Mouse (Mus musculus): ENCODE results near the gene Gjb4. TPM values are rescaled to one million over a fixed set of nuclear protein-coding genes. Genes with fewer than 3 reads are reported as not detected.

The Gjb4 gene
- polyA plus RNA-seq, 1 experiment from 2014 or later = not detected

DNA sequence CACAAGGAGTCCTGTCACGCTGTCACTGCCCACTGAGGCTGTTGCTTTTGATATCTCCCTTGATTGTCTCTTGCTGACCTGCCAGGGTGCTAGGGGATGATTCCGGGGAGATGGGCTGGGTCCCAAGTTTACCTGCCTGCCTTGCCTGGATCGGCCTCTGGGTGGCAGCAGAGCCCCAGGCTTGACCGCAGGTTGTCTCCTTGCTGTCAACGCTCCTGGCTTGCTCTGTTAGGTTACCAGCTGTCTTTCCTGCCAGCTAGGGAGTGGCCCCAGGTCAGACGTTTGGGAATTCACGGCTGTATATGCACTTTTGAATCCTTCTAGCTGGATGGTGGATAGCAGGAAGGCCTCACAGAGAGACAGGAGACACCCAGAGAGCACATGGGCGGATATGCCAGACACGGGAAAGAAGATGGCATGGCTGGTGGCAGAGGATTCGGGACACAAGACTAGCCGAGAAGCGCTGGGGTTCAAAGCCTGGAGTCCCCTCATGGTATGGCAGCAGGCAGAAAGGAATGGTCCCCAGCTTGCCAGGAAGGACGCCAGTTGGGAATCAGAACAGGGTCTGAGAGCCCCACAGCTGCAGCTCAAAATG is 14.6 kb upstream of the Gjb4 start:
- Histone ChIP-seq H3K27ac (no peak overlapping the region), H3K9ac (no peak overlapping the region), H3K27me3 (replicated peaks) (no peaks in the 10 kb centered on the region), H3K4me2 (replicated peaks) (no peak overlapping the region), H3K9me3 (no peaks in the 10 kb centered on the region), H3K36me3 (no peaks in the 10 kb centered on the region), H3K4me1 (peaks cover 15% of the 10 kb centered on the region), H3K4me3 (no peak overlapping the region)
- ATAC-seq (ENCODE audit: low FRiP score, low read depth) = peak; percentile 41; the same call in 1 of the 2 replicates
- WGBS = 36% methylated on average over 13 of the region's 13 CpGs

DNA sequence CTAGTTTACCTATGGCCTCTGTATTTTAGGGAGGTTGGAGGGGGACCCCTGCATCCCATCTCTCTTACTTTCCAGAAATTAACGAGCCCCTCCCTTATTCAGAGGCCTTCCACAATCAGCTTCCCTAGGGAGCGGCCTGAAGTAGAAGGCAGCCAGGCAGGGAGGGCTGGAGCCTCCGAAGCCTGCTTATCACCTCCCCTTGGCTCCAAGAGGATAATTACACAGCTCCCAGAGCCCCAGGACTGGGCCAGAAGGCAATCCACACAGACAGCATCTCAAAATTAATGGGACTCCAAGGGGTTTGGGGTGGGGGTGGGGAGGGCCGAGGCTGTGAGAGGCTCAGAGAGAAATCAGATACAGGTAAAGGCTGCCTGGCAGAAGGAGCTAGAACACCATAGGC is 12.0 kb upstream of the Gjb4 start:
- Histone ChIP-seq H3K27me3 (replicated peaks) (no peaks in the 10 kb centered on the region), H3K4me2 (replicated peaks) (no peak overlapping the region), H3K4me3 (no peak overlapping the region), H3K36me3 (no peaks in the 10 kb centered on the region), H3K9ac (no peak overlapping the region), H3K27ac (peak overlapping the region; percentile 4; the same call in 1 of the 2 replicates), H3K4me1 (peaks cover 14% of the 10 kb centered on the region), H3K9me3 (no peaks in the 10 kb centered on the region)
- no peak for ATAC-seq (ENCODE audit: low FRiP score, low read depth)
- 21% methylated on average over 4 of the region's 4 CpGs for WGBS

DNA sequence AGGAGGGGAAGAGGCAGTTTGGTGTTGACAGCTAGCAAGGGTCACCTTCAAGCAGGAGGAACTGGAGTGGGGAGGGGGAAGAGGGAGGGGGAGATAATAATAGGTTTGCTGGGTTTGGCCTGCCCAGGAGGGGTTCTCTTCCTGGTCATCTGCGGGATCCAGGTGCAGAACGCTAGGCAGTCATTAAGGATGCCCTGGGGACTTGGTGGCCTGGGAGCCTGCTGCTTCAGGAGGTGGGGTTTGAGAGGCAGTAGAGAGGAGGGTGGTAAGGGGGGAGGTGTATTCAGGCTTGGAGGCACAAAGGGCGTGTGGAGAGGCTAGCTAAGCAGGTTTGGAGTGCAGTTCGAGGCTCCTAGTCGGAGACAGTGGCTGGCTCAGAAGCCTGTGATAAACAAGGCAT is 11.6 kb upstream of the Gjb4 start:
- Histone ChIP-seq H3K36me3 (no peaks in the 10 kb centered on the region), H3K4me2 (replicated peaks) (no peak overlapping the region), H3K27me3 (replicated peaks) (no peaks in the 10 kb centered on the region), H3K9me3 (no peaks in the 10 kb centered on the region), H3K4me1 (peaks cover 14% of the 10 kb centered on the region), H3K4me3 (no peak overlapping the region), H3K9ac (no peak overlapping the region), H3K27ac (peak overlapping the region; percentile 4; the same call in 1 of the 2 replicates)
- 15% methylated on average over 5 of the region's 5 CpGs for WGBS
- no peak for ATAC-seq (ENCODE audit: low FRiP score, low read depth)

DNA sequence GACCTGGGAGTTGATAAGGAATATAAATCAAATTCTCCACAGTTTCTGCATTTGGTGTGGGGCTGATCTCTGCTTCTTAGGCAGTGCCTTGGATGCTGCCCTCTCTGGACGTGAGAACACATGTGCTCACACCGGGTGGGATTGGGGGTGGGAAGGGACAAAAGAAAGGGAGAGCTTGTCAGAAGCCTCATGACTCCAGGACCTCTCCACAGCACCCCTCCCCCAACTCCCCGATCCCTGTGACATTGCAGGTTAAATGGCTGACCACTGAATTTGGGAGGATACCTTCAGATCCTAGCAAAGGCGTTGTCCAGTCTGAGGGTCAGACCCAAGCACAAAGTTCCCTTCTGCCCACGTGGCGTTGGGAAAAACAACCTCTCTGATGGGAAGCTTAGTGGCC is 10.6 kb upstream of the Gjb4 start:
- ATAC-seq (ENCODE audit: low FRiP score, low read depth) = no peak
- no peaks in the 10 kb centered on the region for H3K36me3 ChIP-seq
- H3K4me2 ChIP-seq (replicated peaks) = no peak overlapping the region
- no peak overlapping the region for H3K9ac ChIP-seq
- no peaks in the 10 kb centered on the region for H3K9me3 ChIP-seq
- no peak overlapping the region for H3K27ac ChIP-seq
- 63% methylated on average over 6 of the region's 6 CpGs for WGBS
- peaks cover 14% of the 10 kb centered on the region for H3K4me1 ChIP-seq
- H3K4me3 ChIP-seq = no peak overlapping the region
- no peaks in the 10 kb centered on the region for H3K27me3 ChIP-seq (replicated peaks)

GRCm38 (mm10) chr4:127363331-127363730 is 9.4 kb upstream of the Gjb4 start:
- H3K27ac ChIP-seq = no peak overlapping the region
- H3K36me3 ChIP-seq = no peaks in the 10 kb centered on the region
- no peak overlapping the region for H3K4me2 ChIP-seq (replicated peaks)
- H3K4me3 ChIP-seq = no peak overlapping the region
- peaks cover 14% of the 10 kb centered on the region; the same call in 1 of the 2 replicates for H3K4me1 ChIP-seq
- H3K9me3 ChIP-seq = no peaks in the 10 kb centered on the region
- ATAC-seq (ENCODE audit: low FRiP score, low read depth) = no peak
- H3K27me3 ChIP-seq (replicated peaks) = no peaks in the 10 kb centered on the region
- H3K9ac ChIP-seq = no peak overlapping the region
- 60% methylated on average over 4 of the region's 4 CpGs for WGBS

GRCm38 (mm10) chr4:127362520-127362919 is 8.6 kb upstream of the Gjb4 start:
- no peak overlapping the region for H3K27ac ChIP-seq
- 83% methylated on average over 3 of the region's 3 CpGs for WGBS

GRCm38 (mm10) chr4:127358018-127358417 is 4.1 kb upstream of the Gjb4 start, which contains the start of gene Gjb5:
TSS of gene Gjb5 (minus strand) at chr4:127358181.
- Histone ChIP-seq H3K4me1 (no peaks in the 10 kb centered on the region), H3K4me3 (no peak within 1 kb of the TSS), H3K27ac (no peak within 1 kb of the TSS), H3K9ac (no peak within 1 kb of the TSS), H3K36me3 (no peaks in the 10 kb centered on the region), H3K4me2 (replicated peaks) (no peak within 1 kb of the TSS; the same call in 1 of the 2 replicates), H3K9me3 (no peaks in the 10 kb centered on the region), H3K27me3 (replicated peaks) (no peaks in the 10 kb centered on the region)
- 25% methylated on average over 5 of the region's 5 CpGs for WGBS
- no peak for ATAC-seq (ENCODE audit: low FRiP score, low read depth)

More at GRCm38 (mm10) chr4:127362520-127362919, 8.6 kb upstream of the Gjb4 start:
- Histone ChIP-seq H3K4me1 (peaks cover 14% of the 10 kb centered on the region; the same call in 1 of the 2 replicates), H3K36me3 (no peaks in the 10 kb centered on the region), H3K4me3 (no peak overlapping the region), H3K27me3 (replicated peaks) (no peaks in the 10 kb centered on the region), H3K9me3 (no peaks in the 10 kb centered on the region), H3K9ac (no peak overlapping the region), H3K4me2 (replicated peaks) (no peak overlapping the region)
- ATAC-seq (ENCODE audit: low FRiP score, low read depth) = no peak

GRCm38 (mm10) chr4:127354506-127355485 is 915 bp upstream of the Gjb4 start:
- WGBS = 78% methylated on average over 15 of the region's 15 CpGs

GRCm38 (mm10) chr4:127352594-127352993 is 1.3 kb downstream of the Gjb4 start:
- ATAC-seq (ENCODE audit: low FRiP score, low read depth) = no peak
- H3K4me1 ChIP-seq = no peaks in the 10 kb centered on the region
- H3K9me3 ChIP-seq = no peaks in the 10 kb centered on the region
- WGBS = 24% methylated on average over 1 of the region's 1 CpGs
- no peaks in the 10 kb centered on the region for H3K36me3 ChIP-seq
- no peaks in the 10 kb centered on the region for H3K27me3 ChIP-seq (replicated peaks)
- no peak overlapping the region for H3K27ac ChIP-seq
- H3K9ac ChIP-seq = no peak overlapping the region
- H3K4me2 ChIP-seq (replicated peaks) = no peak overlapping the region
- no peak overlapping the region for H3K4me3 ChIP-seq

More at GRCm38 (mm10) chr4:127354506-127355485, 915 bp upstream of the Gjb4 start:
- Histone ChIP-seq H3K4me1 (no peaks in the 10 kb centered on the region), H3K9me3 (no peaks in the 10 kb centered on the region), H3K4me2 (replicated peaks) (no peak overlapping the region), H3K27me3 (replicated peaks) (no peaks in the 10 kb centered on the region), H3K4me3 (no peak overlapping the region), H3K36me3 (no peaks in the 10 kb centered on the region), H3K27ac (no peak overlapping the region), H3K9ac (no peak overlapping the region)
- ATAC-seq (ENCODE audit: low FRiP score, low read depth) = no peak

GRCm38 (mm10) chr4:127349560-127350300 is 4.2 kb downstream of the Gjb4 start:
- Histone ChIP-seq H3K27ac (no peak overlapping the region), H3K4me3 (no peak overlapping the region), H3K9me3 (no peaks in the 10 kb centered on the region), H3K36me3 (no peaks in the 10 kb centered on the region), H3K4me1 (no peaks in the 10 kb centered on the region), H3K4me2 (replicated peaks) (no peak overlapping the region), H3K27me3 (replicated peaks) (no peaks in the 10 kb centered on the region), H3K9ac (no peak overlapping the region)
- WGBS = 67% methylated on average over 4 of the region's 4 CpGs
- no peak for ATAC-seq (ENCODE audit: low FRiP score, low read depth)

DNA sequence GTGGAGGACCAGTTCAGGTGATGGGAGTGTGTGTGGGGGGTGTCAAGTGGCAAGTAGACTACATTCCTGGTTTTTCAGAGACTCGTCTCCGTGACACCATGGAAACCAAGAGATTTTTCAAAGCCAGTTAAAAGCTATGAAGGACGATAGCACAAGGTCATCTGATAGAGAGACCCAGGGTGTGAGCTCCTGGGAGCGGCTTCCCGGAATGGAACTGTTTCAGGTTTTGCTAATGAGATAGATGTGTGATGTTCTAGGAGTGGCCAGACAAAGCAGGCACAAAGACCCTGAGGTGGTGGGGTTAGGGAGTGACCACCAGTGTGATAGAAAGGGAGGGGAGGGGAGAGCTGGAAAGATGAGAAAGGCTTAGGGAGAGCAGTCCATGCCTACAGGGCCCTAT is 8.9 kb downstream of the Gjb4 start:
- 84% methylated on average over 5 of the region's 5 CpGs for WGBS
- no peak for ATAC-seq (ENCODE audit: low FRiP score, low read depth)
- Histone ChIP-seq H3K4me2 (replicated peaks) (no peak overlapping the region), H3K9ac (no peak overlapping the region), H3K27me3 (replicated peaks) (no peaks in the 10 kb centered on the region), H3K27ac (no peak overlapping the region), H3K4me3 (no peak overlapping the region), H3K9me3 (no peaks in the 10 kb centered on the region), H3K36me3 (no peaks in the 10 kb centered on the region), H3K4me1 (no peaks in the 10 kb centered on the region)

DNA sequence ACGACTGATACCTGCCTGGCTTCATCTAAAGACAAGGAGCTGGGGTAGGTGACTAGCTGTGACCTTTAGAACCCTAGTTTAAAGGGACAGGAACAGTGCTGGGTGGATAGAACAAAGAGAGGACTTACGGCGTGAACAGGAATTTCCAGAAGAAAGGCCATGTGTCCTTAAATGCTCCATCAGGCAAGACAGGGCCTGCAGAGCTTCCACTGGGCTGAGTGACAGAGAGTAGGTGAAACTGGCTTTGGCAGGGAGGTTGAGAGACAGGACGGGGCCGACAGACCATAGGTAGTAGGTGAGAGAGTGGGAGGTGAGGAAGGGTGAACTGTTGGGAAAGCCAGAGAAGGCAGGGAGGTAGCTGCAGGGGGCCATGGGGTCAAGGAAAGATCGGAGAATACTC is 12.5 kb downstream of the Gjb4 start:
- no peaks in the 10 kb centered on the region for H3K9me3 ChIP-seq
- no peaks in the 10 kb centered on the region for H3K36me3 ChIP-seq
- H3K27me3 ChIP-seq (replicated peaks) = no peaks in the 10 kb centered on the region
- ATAC-seq (ENCODE audit: low FRiP score, low read depth) = no peak
- no peaks in the 10 kb centered on the region for H3K4me1 ChIP-seq
- H3K27ac ChIP-seq = no peak overlapping the region
- WGBS = 68% methylated on average over 6 of the region's 6 CpGs
- no peak overlapping the region for H3K4me2 ChIP-seq (replicated peaks)
- H3K4me3 ChIP-seq = no peak overlapping the region
- H3K9ac ChIP-seq = no peak overlapping the region

Data from neural tube, embryonic 12.5 days (tissue).